Comparison of ENCODE assay signal across 8 mouse cellular contexts in genomic region chr11:32000281-32000680, GRCm38 (mm10). TPM values are rescaled to one million over a fixed set of nuclear protein-coding genes. Genes with fewer than 3 reads are reported as not detected.
A peak's percentile ranks its signal among the peaks of the same experiment; 100 is the strongest.
DNase-seq lines count a peak whose midpoint lies in the region; ATAC-seq and TF ChIP-seq lines count a peak whose summit lies in the region.

TSS of gene Nsg2 (plus strand) at chr11:32000463.

- no peak for TF ChIP-seq EP300 in heart, postnatal 0 days (IDR thresholded peaks at IDR 0.05; ENCODE audit: low read depth)
- TF ChIP-seq EP300 in stomach, postnatal 0 days (optimal IDR thresholded peaks at IDR 0.05) = no peak

- H3K36me3 ChIP-seq in forebrain, embryonic 13.5 days (ENCODE audit: poor library complexity, severe bottlenecking) = peaks cover 24% of the 10 kb centered on the region
- no peaks in the 10 kb centered on the region for H3K36me3 ChIP-seq in heart, postnatal 0 days (replicated peaks; ENCODE audit: control insufficient read depth, insufficient read depth, low read length)
- no peaks in the 10 kb centered on the region for H3K36me3 ChIP-seq in liver, embryonic 13.5 days
- H3K36me3 ChIP-seq in neural tube, embryonic 13.5 days = peaks cover 22% of the 10 kb centered on the region
- no peaks in the 10 kb centered on the region for H3K36me3 ChIP-seq in stomach, postnatal 0 days (ENCODE audit: control insufficient read depth, insufficient read depth, low read length)

- no peaks in the 10 kb centered on the region for H3K27me3 ChIP-seq in forebrain, embryonic 13.5 days
- H3K27me3 ChIP-seq in heart, postnatal 0 days (ENCODE audit: control insufficient read depth, insufficient read depth, low read length) = peaks cover 15% of the 10 kb centered on the region
- H3K27me3 ChIP-seq in liver, embryonic 13.5 days = peaks cover 21% of the 10 kb centered on the region
- H3K27me3 ChIP-seq in neural tube, embryonic 13.5 days = no peaks in the 10 kb centered on the region
- H3K27me3 ChIP-seq in stomach, postnatal 0 days (ENCODE audit: control insufficient read depth, insufficient read depth, low read length) = no peaks in the 10 kb centered on the region

- peaks cover 32% of the 10 kb centered on the region for H3K4me1 ChIP-seq in forebrain, embryonic 13.5 days
- no peaks in the 10 kb centered on the region for H3K4me1 ChIP-seq in heart, postnatal 0 days (ENCODE audit: control insufficient read depth, insufficient read depth)
- H3K4me1 ChIP-seq in liver, embryonic 13.5 days (replicated peaks) = no peaks in the 10 kb centered on the region
- H3K4me1 ChIP-seq in neural tube, embryonic 13.5 days (replicated peaks) = peaks cover 34% of the 10 kb centered on the region
- H3K4me1 ChIP-seq in stomach, postnatal 0 days (replicated peaks; ENCODE audit: control insufficient read depth, insufficient read depth) = no peaks in the 10 kb centered on the region

- peak; percentile 80 for TF ChIP-seq CTCF in brain, embryonic 14.5 days (IDR thresholded peaks at IDR 0.05; ENCODE audit: borderline replicate concordance, extremely low read depth, insufficient read depth, insufficient read length)
- peak; percentile 82 for TF ChIP-seq CTCF in heart, postnatal 0 days (IDR thresholded peaks at IDR 0.05; ENCODE audit: low read depth)
- TF ChIP-seq CTCF in stomach, postnatal 0 days (IDR thresholded peaks at IDR 0.05; ENCODE audit: low read depth) = peak; percentile 86

- under 1% methylated on average over 16 of the region's 16 CpGs for WGBS in forebrain, embryonic 13.5 days
- WGBS in heart, postnatal 0 days = under 1% methylated on average over 16 of the region's 16 CpGs
- WGBS in liver, embryonic 13.5 days (ENCODE audit: insufficient replicate concordance) = under 1% methylated on average over 16 of the region's 16 CpGs
- WGBS in neural tube, embryonic 13.5 days = 0% methylated on average over 16 of the region's 16 CpGs
- WGBS in stomach, postnatal 0 days = 1% methylated on average over 16 of the region's 16 CpGs

- peak within 1 kb of the TSS; percentile 60 for H3K4me3 ChIP-seq in forebrain, embryonic 13.5 days
- H3K4me3 ChIP-seq in heart, postnatal 0 days (ENCODE audit: low read depth, low read length) = peak within 1 kb of the TSS; percentile 24
- H3K4me3 ChIP-seq in liver, embryonic 13.5 days (replicated peaks) = no peak within 1 kb of the TSS; the same call in 1 of the 2 replicates
- peak within 1 kb of the TSS; percentile 53 for H3K4me3 ChIP-seq in neural tube, embryonic 13.5 days
- peak within 1 kb of the TSS; percentile 20; the same call in 1 of the 2 replicates for H3K4me3 ChIP-seq in stomach, postnatal 0 days (ENCODE audit: low read depth, low read length)

- ATAC-seq in forebrain, embryonic 13.5 days = peak; percentile 91
- peak; percentile 88 for ATAC-seq in heart, postnatal 0 days (ENCODE audit: insufficient read depth, low read depth)
- ATAC-seq in liver, embryonic 13.5 days (ENCODE audit: low read depth) = no peak
- ATAC-seq in neural tube, embryonic 13.5 days (ENCODE audit: low read depth) = peak; percentile 89
- ATAC-seq in stomach, postnatal 0 days (ENCODE audit: low FRiP score, low TSS enrichment) = peak; percentile 85

- H3K9ac ChIP-seq in forebrain, embryonic 13.5 days = peak within 1 kb of the TSS; percentile 89
- H3K9ac ChIP-seq in heart, postnatal 0 days (replicated peaks; ENCODE audit: low read depth, low read length) = no peak within 1 kb of the TSS
- H3K9ac ChIP-seq in liver, embryonic 13.5 days = no peak within 1 kb of the TSS
- H3K9ac ChIP-seq in neural tube, embryonic 13.5 days = peak within 1 kb of the TSS; percentile 94
- no peak within 1 kb of the TSS for H3K9ac ChIP-seq in stomach, postnatal 0 days (ENCODE audit: low read length)

- no peaks in the 10 kb centered on the region for H3K9me3 ChIP-seq in forebrain, embryonic 13.5 days (replicated peaks)
- no peaks in the 10 kb centered on the region for H3K9me3 ChIP-seq in heart, postnatal 0 days (replicated peaks; ENCODE audit: control insufficient read depth, low read length)
- H3K9me3 ChIP-seq in liver, embryonic 13.5 days (replicated peaks) = no peaks in the 10 kb centered on the region
- no peaks in the 10 kb centered on the region for H3K9me3 ChIP-seq in neural tube, embryonic 13.5 days
- H3K9me3 ChIP-seq in stomach, postnatal 0 days (ENCODE audit: control insufficient read depth, low read length) = no peaks in the 10 kb centered on the region

- peak within 1 kb of the TSS; percentile 96 for H3K27ac ChIP-seq in forebrain, embryonic 13.5 days
- no peak within 1 kb of the TSS; the same call in 1 of the 2 replicates for H3K27ac ChIP-seq in heart, postnatal 0 days (ENCODE audit: low read depth)
- H3K27ac ChIP-seq in liver, embryonic 13.5 days = no peak within 1 kb of the TSS
- peak within 1 kb of the TSS; percentile 98 for H3K27ac ChIP-seq in neural tube, embryonic 13.5 days (replicated peaks)
- no peak within 1 kb of the TSS for H3K27ac ChIP-seq in stomach, postnatal 0 days (replicated peaks)

- H3K4me2 ChIP-seq in forebrain, embryonic 13.5 days = peak within 1 kb of the TSS; percentile 72
- H3K4me2 ChIP-seq in heart, postnatal 0 days (ENCODE audit: low read depth, low read length) = peak within 1 kb of the TSS; percentile 44
- H3K4me2 ChIP-seq in liver, embryonic 13.5 days = peak within 1 kb of the TSS; percentile 28; the same call in 1 of the 2 replicates
- peak within 1 kb of the TSS; percentile 84 for H3K4me2 ChIP-seq in neural tube, embryonic 13.5 days
- H3K4me2 ChIP-seq in stomach, postnatal 0 days (replicated peaks; ENCODE audit: low read depth) = peak within 1 kb of the TSS; percentile 45

- TF ChIP-seq POLR2A in brain, embryonic 14.5 days (IDR thresholded peaks at IDR 0.05; ENCODE audit: borderline replicate concordance, extremely low read depth, insufficient read depth, insufficient read length, poor library complexity, severe bottlenecking) = peak; percentile 62; the same call in 1 of the 2 replicates

- DNase-seq in 3134 (ENCODE audit: extremely low read depth, insufficient read length, low spot score) = peak; percentile 11
- DNase-seq in brain, embryonic 14.5 days (ENCODE audit: low read depth) = peak; percentile 98
- DNase-seq in heart, postnatal 0 days (ENCODE audit: low spot score) = peak; percentile 78
- peak; percentile 75 to 85 for DNase-seq in kidney, postnatal 36 days
- DNase-seq in liver, embryonic 13.5 days = peak; percentile 7
- peak; percentile 84 for DNase-seq in stomach, postnatal 0 days (ENCODE audit: low spot score)

RNA-seq across cellular contexts. Expression of gene Nsg2, which starts in this region (rescaled TPM):
- polyA plus RNA-seq in brain, embryonic 14.5 days (2012; rRNA removed) = 951 and 982 TPM in 2 replicates
- 358 and 394 TPM in 2 replicates for polyA plus RNA-seq in forebrain, embryonic 13.5 days (2015; fragmentation: Nextera tagmentation; extraction: Ambion mirVana)
- total RNA-seq in heart, postnatal 0 days (2014; rRNA removed; ENCODE audit: low replicate concordance) = 1.1 and 3.7 TPM in 2 replicates
- polyA plus RNA-seq in heart, postnatal 0 days (2015; fragmentation: Nextera tagmentation; extraction: Ambion mirVana) = 1.2 and 1.7 TPM in 2 replicates
- 0.31 and 0.56 TPM in 2 replicates for polyA plus RNA-seq in liver, embryonic 13.5 days (2015; fragmentation: Nextera tagmentation; extraction: Ambion mirVana)
- polyA plus RNA-seq in neural tube, embryonic 13.5 days (2015; fragmentation: Nextera tagmentation; extraction: Ambion mirVana) = 356 and 366 TPM in 2 replicates
- 6.1 and 6.5 TPM in 2 replicates for polyA plus RNA-seq in stomach, postnatal 0 days (2015; fragmentation: Nextera tagmentation; extraction: Ambion mirVana)

Comparison
In these comparisons a context has a peak if more than half of its experiments do, and no peak if none do; other contexts are left out.
1. RNA of gene Nsg2 (polyA plus RNA-seq): 951 to 982 TPM in brain, embryonic 14.5 days, 356 to 366 TPM in neural tube, embryonic 13.5 days and 358 to 394 TPM in forebrain, embryonic 13.5 days; 6.1 to 6.5 TPM in stomach, postnatal 0 days, 1.2 to 1.7 TPM in heart, postnatal 0 days and 0.31 to 0.56 TPM in liver, embryonic 13.5 days; every median in the first group is over 10 times any median in the second.
2. Peak in DNase-seq and H3K4me2 ChIP-seq in liver, embryonic 13.5 days; RNA of the gene not detected or under 1 TPM.
3. DNase-seq: peak in every context shown above with its lines; median percentile 98 in brain, embryonic 14.5 days; 84 in stomach, postnatal 0 days; 80 in kidney, postnatal 36 days; 78 in heart, postnatal 0 days; 11 in 3134; 7 in liver, embryonic 13.5 days.
4. H3K27ac ChIP-seq: peak in forebrain, embryonic 13.5 days (single experiment) and neural tube, embryonic 13.5 days (single experiment); none in heart, postnatal 0 days (single experiment), liver, embryonic 13.5 days (single experiment) and stomach, postnatal 0 days (single experiment).
5. H3K4me2 ChIP-seq: peak in every context shown above with its lines; median percentile 84 in neural tube, embryonic 13.5 days; 72 in forebrain, embryonic 13.5 days; 45 in stomach, postnatal 0 days; 44 in heart, postnatal 0 days; 28 in liver, embryonic 13.5 days.
6. H3K9ac ChIP-seq: peak in forebrain, embryonic 13.5 days (single experiment) and neural tube, embryonic 13.5 days (single experiment); none in heart, postnatal 0 days (single experiment), liver, embryonic 13.5 days (single experiment) and stomach, postnatal 0 days (single experiment).
7. Peak in every context shown above with its lines, with median percentiles within 50 percentile points of each other: CTCF ChIP-seq.